Mouse (Mus musculus) adrenal gland, adult 18-20 months (tissue): ENCODE data around the gene Chrna1. TPM values are rescaled to one million over a fixed set of nuclear protein-coding genes. Genes with fewer than 3 reads are reported as not detected.
A peak's percentile ranks its signal among the peaks of the same experiment; 100 is the strongest.

Source experiments
- DNase-seq, 2 experiments: peaks; one replicate each; pipeline ENCODE4 v3.0.0; 2021 to 2022; ENCODE audit warnings: low spot score in 2 of 2
- total RNA-seq, 2 experiments: library from RNA; stranded (reverse); gene quantifications; 1 replicate in 1 of 2; 2 replicates in 1 of 2; pipeline ENCODE4 v1.2.3; 2021

The Chrna1 gene
- total RNA-seq, 2 experiments from 2014 or later, result not detected

GRCm38 (mm10) chr2:73592231-73593100 is 12.3 kb upstream of the Chrna1 start:
- no peak for DNase-seq

- no peak for DNase-seq
These were observed 11.1 kb upstream of the Chrna1 start for GRCm38 (mm10) chr2:73591246-73591645.

- DNase-seq, result no peak
These were observed 10.0 kb upstream of the Chrna1 start for GRCm38 (mm10) chr2:73590106-73590505.

- no peak for DNase-seq
These were observed 8.8 kb upstream of the Chrna1 start for GRCm38 (mm10) chr2:73588951-73589350.

GRCm38 (mm10) chr2:73587109-73587506 is 7.0 kb upstream of the Chrna1 start:
- no peak for DNase-seq

- DNase-seq, result no peak
These were observed 6.4 kb upstream of the Chrna1 start for GRCm38 (mm10) chr2:73586392-73587108.

- peak in 1 of 2 experiments; percentile 40 for DNase-seq
These were observed 5.3 kb upstream of the Chrna1 start for GRCm38 (mm10) chr2:73585347-73585831.

GRCm38 (mm10) chr2:73584645-73585346 is 4.7 kb upstream of the Chrna1 start:
- peak; percentile 69 to 79 for DNase-seq

GRCm38 (mm10) chr2:73580720-73581119 is 582 bp upstream of the Chrna1 start:
- no peak for DNase-seq

- no peak for DNase-seq
These were observed 970 bp downstream of the Chrna1 start for GRCm38 (mm10) chr2:73579168-73579567.

GRCm38 (mm10) chr2:73574418-73574817 is 5.7 kb downstream of the Chrna1 start:
- DNase-seq, result no peak

GRCm38 (mm10) chr2:73573556-73573955 is 6.6 kb downstream of the Chrna1 start:
- DNase-seq, result no peak

GRCm38 (mm10) chr2:73572539-73573372 is 7.4 kb downstream of the Chrna1 start:
- DNase-seq, result peak; percentile 57 to 68

- no peak for DNase-seq
These were observed 8.2 kb downstream of the Chrna1 start for GRCm38 (mm10) chr2:73571901-73572300.

GRCm38 (mm10) chr2:73571304-73571703 is 8.8 kb downstream of the Chrna1 start:
- DNase-seq, result no peak

- DNase-seq, result peak; percentile 40 to 44
These were observed 13.0 kb downstream of the Chrna1 start for GRCm38 (mm10) chr2:73566989-73567605.

GRCm38 (mm10) chr2:73566162-73566561 is 14.0 kb downstream of the Chrna1 start:
- no peak for DNase-seq

GRCm38 (mm10) chr2:73563690-73564089 is 16.4 kb downstream of the Chrna1 start:
- DNase-seq, result no peak

GRCm38 (mm10) chr2:73562656-73563055 is 17.5 kb downstream of the Chrna1 start:
- DNase-seq, result no peak

- no peak for DNase-seq
These were observed 18.5 kb downstream of the Chrna1 start for GRCm38 (mm10) chr2:73561665-73562063.
